Mouse (Mus musculus): ENCODE measurements around the gene Spry1. TPM values are rescaled to one million over a fixed set of nuclear protein-coding genes. Genes with fewer than 3 reads are reported as not detected.

The Spry1 gene
- polyA plus RNA-seq, 1 experiment from 2014 or later, result 9.2 TPM

- no peak overlapping the region for H3K9ac ChIP-seq (ENCODE audit: low read depth, low read length)
- ATAC-seq, result no peak
- WGBS, result 84% methylated on average over 4 of the region's 4 CpGs
- no peak overlapping the region for H3K27ac ChIP-seq (ENCODE audit: low read depth, low read length)
- no peaks in the 10 kb centered on the region for H3K4me1 ChIP-seq (replicated peaks; ENCODE audit: control insufficient read depth, insufficient read depth, low read length)
- no peak overlapping the region for H3K4me2 ChIP-seq (replicated peaks; ENCODE audit: low read depth)
- H3K4me3 ChIP-seq (ENCODE audit: low read depth, low read length), result no peak overlapping the region
- TF ChIP-seq CTCF (IDR thresholded peaks at IDR 0.05; ENCODE audit: low read depth), result no peak
- no peaks in the 10 kb centered on the region for H3K36me3 ChIP-seq (ENCODE audit: control insufficient read depth, insufficient read depth)
- no peaks in the 10 kb centered on the region for H3K27me3 ChIP-seq (replicated peaks; ENCODE audit: control insufficient read depth, insufficient read depth, low read length)
- H3K9me3 ChIP-seq (ENCODE audit: control insufficient read depth), result no peaks in the 10 kb centered on the region
Measured at GRCm38 (mm10) chr3:37692945-37693344, 53.2 kb downstream of the Spry1 start.

GRCm38 (mm10) chr3:37693552-37693951, 53.8 kb downstream of the Spry1 start:
- H3K36me3 ChIP-seq (ENCODE audit: control insufficient read depth, insufficient read depth), result no peaks in the 10 kb centered on the region
- H3K4me1 ChIP-seq (replicated peaks; ENCODE audit: control insufficient read depth, insufficient read depth, low read length), result no peaks in the 10 kb centered on the region
- no peak overlapping the region for H3K9ac ChIP-seq (ENCODE audit: low read depth, low read length)
- no peak overlapping the region for H3K27ac ChIP-seq (ENCODE audit: low read depth, low read length)
- no peak for ATAC-seq
- H3K4me2 ChIP-seq (replicated peaks; ENCODE audit: low read depth), result no peak overlapping the region
- no peak for TF ChIP-seq CTCF (IDR thresholded peaks at IDR 0.05; ENCODE audit: low read depth)
- 81% methylated on average over 8 of the region's 8 CpGs for WGBS
- no peaks in the 10 kb centered on the region for H3K9me3 ChIP-seq (ENCODE audit: control insufficient read depth)
- no peak overlapping the region for H3K4me3 ChIP-seq (ENCODE audit: low read depth, low read length)
- H3K27me3 ChIP-seq (replicated peaks; ENCODE audit: control insufficient read depth, insufficient read depth, low read length), result no peaks in the 10 kb centered on the region

Other genes starting within 250 kb of the Spry1 start
- 13.1 and 15.9 TPM in 2 replicates for gene Spata5, start 220.1 kb upstream of the Spry1 start, polyA plus RNA-seq (2015; fragmentation: Nextera tagmentation; extraction: Ambion mirVana)
- 6.2 and 7.5 TPM in 2 replicates for gene Nudt6, start 219.7 kb upstream of the Spry1 start, polyA plus RNA-seq (2015; fragmentation: Nextera tagmentation; extraction: Ambion mirVana)
- 4.5 and 5.7 TPM in 2 replicates for gene Gm5148, start 84.5 kb downstream of the Spry1 start, polyA plus RNA-seq (2015; fragmentation: Nextera tagmentation; extraction: Ambion mirVana)

Data from intestine, postnatal 0 days (tissue).